Mouse (Mus musculus): ENCODE results near the gene Abca5.

DNA sequence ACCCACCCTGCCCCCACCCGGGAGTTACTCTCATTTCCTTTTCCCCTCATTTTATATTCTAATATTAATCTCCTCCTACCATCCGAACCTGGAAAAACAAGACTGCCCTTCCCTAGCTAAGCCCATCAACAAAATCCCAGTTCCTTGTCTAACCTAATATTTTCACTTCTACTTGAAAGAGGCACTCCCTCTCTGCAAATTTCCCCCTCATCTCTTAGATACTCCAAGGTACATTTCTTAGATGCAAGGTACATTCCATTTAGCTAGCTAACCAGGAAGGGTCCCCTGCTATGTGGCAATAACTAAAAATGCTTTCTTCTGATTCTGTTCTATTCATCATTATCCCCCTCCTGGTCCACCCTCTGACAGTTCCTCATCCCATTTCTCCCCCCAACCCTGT, 10.7 kb upstream of the Abca5 start:
- TF ChIP-seq CTCF (IDR thresholded peaks at IDR 0.05; ENCODE audit: low read depth): no peak
- no peak for TF ChIP-seq EP300 (IDR thresholded peaks at IDR 0.05; ENCODE audit: low read depth)

Data from liver, embryonic 14.5 days (tissue).